Mouse (Mus musculus): ENCODE measurements at regions not wholly inside any gene's neighbourhood (a gene's known extent, or its start where the extent isn't known, plus 50 kb on each side); places are given as distances from the start of the nearest gene placed in this dataset.

DNA sequence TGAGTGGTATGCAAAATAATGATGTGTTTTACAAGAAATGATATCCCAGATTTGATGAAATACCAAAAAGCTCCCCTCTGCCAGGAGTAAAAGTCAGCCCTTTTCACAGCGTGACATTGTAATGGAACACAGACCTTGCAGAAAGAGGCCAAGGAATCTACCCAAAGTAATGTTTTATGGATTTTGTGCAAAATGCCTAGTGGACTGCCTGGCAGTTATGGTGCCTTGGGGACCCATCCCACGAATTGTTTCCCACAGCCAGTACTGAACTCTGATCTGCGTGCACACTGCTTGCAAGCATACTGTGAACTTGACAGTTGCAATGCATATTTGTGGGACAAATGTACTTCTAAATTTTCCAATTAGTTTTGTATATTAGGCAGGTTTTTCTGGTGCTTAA is 251.3 kb upstream of the Marcks start:
- DNase-seq (ENCODE audit: low spot score in 2 of 2) = no peak

- DNase-seq (ENCODE audit: low spot score in 2 of 2) = no peak
Observed at GRCm38 (mm10) chr10:37386216-37386615, 247.5 kb upstream of the Marcks start.

DNA sequence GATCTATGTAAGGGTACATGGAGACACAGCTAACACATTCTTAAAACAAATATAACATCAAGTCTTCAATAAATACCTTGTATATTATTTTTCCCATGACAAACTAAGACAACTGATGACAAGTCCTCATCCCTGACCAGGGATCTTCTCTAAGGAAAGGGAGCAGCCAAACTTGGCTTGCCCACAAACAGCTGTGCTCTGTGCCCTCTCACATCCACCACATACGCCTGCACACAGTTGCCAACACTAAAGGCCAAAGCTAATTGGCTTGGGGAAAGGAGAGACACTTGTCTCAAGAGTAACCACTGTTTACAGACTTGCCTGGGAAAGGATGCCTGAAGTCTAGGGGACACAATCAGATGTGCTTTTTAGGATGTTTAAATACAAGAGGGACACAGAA is 241.3 kb upstream of the Marcks start:
- DNase-seq (ENCODE audit: low spot score in 2 of 2) = no peak

DNA sequence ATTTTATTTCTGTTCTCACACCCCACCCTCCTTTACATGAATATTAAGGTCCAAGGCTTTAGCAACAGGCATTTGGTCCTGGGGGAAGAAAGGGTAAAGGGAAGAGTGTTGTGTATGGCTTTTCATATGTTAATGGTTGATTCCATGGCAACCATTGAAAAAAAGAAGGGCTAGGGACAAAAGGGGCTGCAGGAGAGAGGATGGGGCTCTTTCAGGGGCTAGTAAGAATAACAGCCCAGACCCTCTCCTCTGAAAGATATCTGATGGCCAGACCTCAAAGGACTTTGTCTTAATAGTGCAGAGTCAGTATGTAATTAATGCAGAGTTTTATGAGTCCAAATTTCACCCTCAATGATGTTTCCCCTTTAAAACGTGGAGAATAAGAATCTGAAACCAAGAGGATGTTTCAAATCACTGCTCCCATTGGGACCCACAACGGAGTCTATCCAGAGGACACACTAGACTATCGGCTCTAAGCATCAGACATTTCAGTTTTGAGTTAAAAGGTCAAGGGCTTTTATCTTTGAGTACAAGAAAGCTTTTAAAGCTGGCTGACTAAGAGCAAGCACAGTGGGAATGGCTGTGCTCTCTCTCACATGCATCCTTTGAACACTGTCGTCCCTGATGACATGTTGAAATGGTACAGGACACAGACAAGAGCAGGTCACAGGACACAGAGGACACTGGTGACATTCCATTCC is 239.4 kb upstream of the Marcks start:
- DNase-seq (ENCODE audit: low spot score in 2 of 2) = no peak

DNA sequence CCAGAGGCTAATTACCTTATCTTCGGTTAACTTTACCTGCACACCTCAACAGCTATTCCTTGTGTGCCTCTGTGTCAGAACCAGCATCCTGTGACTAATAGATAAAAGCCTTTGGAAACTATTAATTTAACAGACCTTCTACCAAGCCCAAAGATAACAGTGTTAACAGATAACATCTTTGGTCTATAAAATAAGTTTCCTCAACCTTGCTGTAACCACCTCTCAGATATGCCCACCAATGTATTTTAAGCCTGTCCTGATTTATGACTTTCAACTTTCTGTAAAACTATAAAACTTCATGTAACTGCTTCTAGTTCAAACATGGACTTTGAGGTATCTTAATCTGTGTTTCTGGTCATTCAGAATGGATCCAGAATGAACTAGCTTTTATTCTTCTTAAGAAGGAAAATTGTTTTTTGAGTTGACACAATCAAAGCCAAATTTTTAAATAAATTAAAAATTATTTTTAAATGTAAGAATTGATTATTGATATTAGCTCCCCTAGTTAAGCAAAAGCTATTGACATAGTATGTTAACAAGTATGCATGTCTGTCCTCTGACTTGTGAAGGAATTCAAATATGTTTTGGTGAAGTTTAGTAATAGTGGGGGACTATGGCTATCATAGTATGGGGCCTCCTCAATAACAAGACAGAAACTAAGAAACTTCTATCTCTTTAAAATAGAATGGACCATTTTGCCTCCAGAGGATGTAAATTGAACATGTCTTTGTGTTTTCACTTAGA is 238.7 kb upstream of the Marcks start:
- DNase-seq (ENCODE audit: low spot score in 2 of 2) = no peak

DNA sequence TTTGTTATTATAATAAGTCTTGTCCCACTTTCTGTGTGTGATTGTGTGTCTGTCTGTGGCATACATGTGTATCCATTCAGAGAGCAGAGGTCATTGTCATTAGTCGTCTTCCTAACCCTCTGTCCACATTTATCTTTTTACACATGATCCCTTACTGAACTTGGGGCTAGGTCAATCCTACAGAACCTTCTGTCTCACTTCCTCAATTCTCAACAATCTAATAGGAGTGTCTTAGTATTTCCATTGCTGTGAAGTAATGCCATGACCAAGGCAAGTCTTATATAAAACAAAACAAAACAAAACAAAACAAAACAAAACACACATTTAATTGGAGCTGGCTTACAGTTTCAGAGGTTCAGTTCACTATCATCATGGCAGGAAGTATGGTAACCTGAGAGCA is 237.5 kb upstream of the Marcks start:
- DNase-seq (ENCODE audit: low spot score in 2 of 2) = no peak

DNA sequence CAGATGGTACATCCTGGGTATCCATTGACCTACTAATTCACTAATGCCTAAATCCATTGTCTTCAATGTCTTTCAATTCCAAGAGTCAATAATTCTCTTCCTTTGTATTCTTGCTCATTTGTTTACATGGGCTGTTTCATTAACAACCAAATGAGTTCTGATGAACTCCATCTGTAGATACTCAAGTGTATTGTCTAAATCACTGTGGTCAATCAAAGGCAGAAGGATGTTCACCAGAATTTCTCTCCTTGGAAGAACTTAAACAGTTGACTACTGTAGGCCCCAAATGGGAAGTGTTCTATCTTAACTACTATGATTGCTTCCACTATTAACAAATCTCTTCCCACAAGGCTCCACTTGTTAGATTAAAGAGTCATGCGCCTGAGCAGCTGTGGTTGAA is 236.9 kb upstream of the Marcks start:
- no peak for DNase-seq (ENCODE audit: low spot score in 2 of 2)

DNA sequence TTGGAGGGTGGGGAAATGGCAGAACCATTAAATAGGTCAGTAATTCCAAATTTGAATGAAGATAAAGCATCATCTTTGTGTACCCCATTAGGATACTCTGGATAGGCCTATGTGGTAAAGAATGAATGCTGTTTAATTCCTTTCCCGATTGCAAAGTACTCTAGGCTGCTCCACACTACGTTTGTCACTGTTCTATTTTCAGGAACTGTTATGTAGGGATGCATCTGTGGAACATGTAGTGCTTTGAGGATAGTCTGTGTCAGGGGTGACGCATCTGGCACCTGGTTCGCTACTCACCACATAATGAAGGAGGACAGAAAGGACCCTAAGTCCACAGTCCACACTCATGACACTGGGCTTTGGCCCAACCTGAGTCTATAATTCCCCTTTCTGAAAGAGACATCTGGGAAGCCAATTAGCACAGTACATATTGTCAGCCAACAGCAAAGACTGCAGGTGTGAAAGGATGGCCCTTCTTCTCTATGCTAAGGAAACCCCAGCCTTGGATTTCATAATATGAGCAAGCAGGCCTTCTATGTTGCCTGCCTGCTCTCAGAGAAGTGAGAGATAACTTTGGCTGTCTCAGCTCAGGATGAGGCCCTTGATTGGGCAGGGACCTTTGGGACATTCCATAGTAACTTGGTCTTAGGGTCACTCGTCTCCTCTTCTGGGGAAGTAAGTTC is 230.4 kb upstream of the Marcks start:
- DNase-seq (ENCODE audit: low spot score in 2 of 2) = no peak

DNA sequence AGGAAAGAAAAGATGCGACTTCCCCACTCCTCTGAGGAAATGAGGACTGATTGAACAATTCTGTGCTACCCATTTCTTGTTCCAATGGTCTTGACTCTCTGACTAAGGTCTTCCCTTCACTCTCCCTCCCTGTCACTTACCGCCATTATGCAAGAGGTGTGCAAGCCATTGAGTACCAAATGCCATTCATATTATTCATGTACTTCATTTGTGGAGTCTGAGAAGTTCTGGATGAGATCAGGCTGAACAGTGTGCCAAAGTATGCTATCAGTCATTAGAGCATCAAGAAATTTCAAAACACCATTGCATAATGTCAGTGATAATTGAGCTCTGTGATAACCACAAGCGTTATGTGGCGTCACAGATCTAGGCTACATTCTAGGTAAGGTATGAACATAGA is 229.1 kb upstream of the Marcks start:
- DNase-seq (ENCODE audit: low spot score in 2 of 2) = no peak

DNA sequence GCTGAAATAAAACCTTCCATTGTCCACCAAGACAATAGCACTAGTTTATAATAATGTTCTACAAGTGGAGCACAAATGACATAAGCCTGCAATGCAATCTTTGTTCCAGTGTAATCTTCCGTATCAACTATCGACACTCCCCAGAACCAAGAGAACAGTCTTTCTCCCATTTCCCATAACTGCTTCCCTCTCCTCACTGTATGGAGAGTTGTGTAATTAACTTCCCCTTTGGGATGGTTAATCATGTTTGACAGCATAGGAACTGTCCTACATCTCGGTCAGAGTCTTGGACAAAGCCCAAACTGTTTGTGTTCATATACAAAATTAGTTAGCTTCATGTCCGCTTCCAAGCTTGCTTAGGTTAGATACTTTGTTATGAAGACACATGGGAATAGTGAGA is 225.8 kb upstream of the Marcks start:
- DNase-seq (ENCODE audit: low spot score in 2 of 2) = no peak

DNA sequence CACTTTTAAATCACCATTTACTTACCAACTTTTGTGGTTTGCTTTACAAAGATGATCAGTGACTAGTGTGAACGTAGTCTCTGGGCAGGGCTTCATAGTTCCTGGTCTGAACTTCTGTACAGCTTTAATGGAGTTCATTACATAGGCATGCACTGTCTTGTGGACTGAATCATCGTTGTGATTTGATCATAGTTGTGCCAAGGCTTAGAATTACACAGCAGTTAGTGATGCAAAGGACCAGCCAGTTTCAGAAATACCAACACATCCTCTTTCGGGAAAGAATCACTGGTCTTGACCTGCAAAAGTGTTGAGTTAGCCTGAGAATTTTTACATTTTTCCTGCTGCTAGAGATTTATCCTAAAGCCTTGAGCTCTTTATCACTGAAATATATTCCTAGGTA is 222.3 kb upstream of the Marcks start:
- no peak for DNase-seq (ENCODE audit: low spot score in 2 of 2)

DNA sequence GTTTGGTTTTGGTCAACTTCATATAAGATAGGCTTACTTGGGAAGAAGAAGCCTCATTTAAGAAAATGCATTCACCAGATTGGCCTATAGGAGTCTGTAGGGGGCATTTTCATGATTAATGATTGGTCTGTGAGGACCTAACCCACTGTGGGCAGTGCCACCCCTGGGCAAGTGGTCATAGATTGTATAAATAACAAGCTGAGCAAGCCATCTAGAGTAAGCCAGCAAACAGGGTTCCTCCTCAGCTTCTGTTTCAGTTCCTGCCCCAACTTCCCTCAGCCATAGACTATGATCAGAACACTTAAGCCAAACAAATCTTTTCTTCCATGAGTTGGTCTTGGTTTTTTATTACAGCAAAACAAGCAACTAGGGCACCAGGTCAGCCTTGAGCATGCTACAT is 220.2 kb upstream of the Marcks start:
- no peak for DNase-seq (ENCODE audit: low spot score in 2 of 2)

DNA sequence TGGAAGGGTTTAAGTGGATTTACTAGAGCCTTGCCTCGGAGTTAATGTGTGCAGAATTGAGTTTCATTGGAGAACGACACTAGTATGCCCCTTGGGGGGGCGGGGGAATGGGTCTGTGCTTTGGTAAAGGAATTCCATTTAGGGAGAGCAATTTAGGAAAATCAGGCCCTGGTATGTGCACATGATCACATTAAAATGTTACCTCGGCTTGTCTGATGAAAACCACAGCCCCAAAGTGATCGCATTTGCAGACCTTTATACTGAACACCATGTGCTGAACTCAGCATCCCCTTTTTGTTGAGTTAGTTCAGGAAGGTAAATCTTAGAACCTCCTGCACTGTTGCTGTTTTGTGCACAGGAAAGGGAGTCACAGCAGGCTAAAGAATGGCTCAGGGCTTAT is 219.6 kb upstream of the Marcks start:
- no peak for DNase-seq (ENCODE audit: low spot score in 2 of 2)

GRCm38 (mm10) chr10:37357304-37358060 is 218.8 kb upstream of the Marcks start:
- peak; percentile 43 to 75 for DNase-seq (ENCODE audit: low spot score in 2 of 2)

- no peak for DNase-seq (ENCODE audit: low spot score in 2 of 2)
Observed at GRCm38 (mm10) chr10:37349261-37349660, 210.5 kb upstream of the Marcks start.

DNA sequence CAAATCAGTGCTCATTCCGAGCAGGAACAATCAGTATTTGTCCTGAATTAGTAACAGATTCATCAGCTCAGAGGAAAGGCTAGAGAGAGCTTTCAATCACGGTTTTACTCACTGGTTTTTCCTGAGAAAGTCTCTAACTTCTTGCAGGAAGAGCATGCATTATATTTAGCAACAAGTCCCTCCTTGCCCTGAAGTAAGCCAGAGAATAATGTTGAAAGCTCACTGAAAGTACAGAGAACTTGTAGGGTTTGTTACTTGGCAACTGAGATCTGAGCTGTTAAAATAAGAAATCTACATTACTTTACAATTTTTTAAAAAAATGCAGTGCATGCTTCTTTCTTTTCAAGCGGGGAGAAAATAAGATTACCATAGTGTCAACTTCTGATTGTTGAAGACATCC is 209.7 kb upstream of the Marcks start:
- DNase-seq (ENCODE audit: low spot score in 2 of 2) = no peak

DNA sequence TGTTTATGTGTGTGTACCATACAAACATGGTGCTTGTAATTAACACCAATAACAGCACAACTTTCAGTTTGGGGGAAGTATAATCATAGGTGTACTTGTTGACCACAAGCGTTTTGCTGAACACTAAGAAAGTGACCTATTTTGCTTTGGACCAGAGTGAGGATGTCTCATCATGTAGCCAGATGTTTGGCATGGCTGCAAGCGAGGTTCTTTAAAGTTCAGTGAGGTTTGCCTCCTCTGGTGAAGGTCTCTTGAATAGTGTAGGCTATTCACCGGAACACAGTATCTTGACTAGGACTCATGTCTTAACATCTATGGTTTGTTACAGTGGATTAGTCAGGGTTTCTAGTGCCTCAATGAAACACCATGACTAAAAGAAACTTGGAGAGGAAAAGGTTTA is 208.9 kb upstream of the Marcks start:
- no peak for DNase-seq (ENCODE audit: low spot score in 2 of 2)

GRCm38 (mm10) chr10:37342675-37343074 is 204.0 kb upstream of the Marcks start:
- peak in 1 of 2 experiments; percentile 34 for DNase-seq (ENCODE audit: low spot score in 2 of 2)

- DNase-seq (ENCODE audit: low spot score in 2 of 2) = no peak
Observed at GRCm38 (mm10) chr10:37339658-37340057, 200.9 kb upstream of the Marcks start.

DNA sequence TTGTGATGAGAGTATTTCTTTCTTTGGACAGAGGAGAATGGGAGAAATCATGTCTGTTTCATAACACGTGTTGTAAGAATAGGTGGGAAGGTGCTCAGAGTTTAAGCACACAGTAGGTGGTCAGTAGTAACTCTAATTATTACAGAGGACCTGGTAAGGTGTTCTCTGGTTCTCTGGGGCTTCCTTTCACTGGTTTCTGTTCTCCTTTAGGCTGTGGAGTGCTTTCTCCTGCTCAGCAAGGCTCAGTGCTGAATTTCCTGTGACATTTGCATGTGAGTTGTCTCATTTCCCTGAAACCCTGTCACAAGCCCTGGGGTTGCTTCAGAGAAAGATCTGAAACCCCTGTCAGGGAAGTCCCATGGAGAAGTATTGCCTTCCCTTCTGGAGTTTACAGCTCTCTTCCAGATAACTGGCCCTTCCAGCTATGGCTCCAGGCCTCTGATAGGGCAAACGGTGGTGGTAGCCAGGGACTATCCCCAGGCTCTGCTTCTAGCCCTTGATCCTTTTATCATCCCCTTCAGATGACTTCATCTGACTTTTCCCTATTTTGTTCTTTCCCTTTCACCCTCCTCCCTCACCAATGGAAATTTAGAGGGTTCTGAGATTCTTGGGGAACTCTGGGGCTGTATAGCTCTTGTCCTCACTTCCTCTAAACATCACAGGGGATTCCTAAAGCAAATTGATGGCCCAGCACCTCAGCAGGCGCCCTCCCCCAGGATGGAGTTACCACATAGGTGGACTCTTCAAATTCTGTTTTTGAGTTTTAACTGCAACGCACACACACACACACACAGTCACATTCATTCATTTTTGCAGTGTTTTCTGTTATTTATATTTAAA is 199.6 kb upstream of the Marcks start:
- DNase-seq (ENCODE audit: low spot score in 2 of 2) = no peak

DNA sequence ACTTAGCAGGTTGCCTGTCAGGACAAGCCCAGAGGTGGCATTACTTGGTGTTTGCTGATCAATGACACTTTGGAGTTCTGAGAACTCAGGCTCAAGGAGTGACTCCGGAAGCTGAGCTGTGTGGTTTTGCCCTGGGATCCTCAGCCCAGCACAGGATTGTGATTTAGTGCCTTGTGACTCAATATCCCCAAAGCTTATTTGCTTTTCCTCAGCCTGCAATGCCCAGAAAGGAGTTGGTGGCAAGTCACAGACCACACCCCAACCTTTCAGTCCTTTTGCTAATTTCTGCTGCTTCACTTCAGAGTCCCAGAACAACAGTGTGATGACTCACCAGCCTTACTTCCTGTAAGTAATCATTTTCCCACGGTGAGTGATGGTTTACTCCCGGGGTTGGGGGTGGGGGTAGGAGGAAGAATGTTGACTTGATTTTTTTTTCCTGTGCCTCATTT is 198.5 kb upstream of the Marcks start:
- DNase-seq (ENCODE audit: low spot score in 2 of 2) = no peak

All from layer of hippocampus, adult 18-20 months (tissue).